Mouse (Mus musculus): ENCODE data around the gene Irf2bp2. TPM values are rescaled to one million over a fixed set of nuclear protein-coding genes. Genes with fewer than 3 reads are reported as not detected.

Gene Irf2bp2
- polyA plus RNA-seq, 1 experiment from 2014 or later = 11.1 TPM

DNA sequence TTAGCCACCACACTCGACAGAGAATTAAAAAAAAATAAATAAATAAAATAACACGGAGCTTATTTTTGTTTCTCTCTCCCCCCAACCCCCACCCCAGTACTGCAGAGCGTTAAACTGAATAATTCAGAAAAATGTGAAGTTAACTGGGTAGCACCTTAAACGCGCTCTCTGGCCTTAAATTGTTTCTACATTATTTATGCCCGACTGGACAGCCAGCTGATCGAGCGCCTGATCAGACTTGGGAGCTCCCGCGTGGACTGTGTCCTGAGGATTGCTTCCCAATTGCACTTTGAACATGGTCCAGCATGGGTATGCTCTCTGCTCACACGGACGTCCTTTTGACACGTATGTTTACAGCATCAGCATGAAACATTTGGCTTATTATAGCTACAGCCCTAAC lies 10.3 kb downstream of the Irf2bp2 start:
- ATAC-seq (replicated peaks) = no peak
- H3K4me1 ChIP-seq = peaks cover 56% of the 10 kb centered on the region
- 1% methylated on average over 13 of the region's 13 CpGs for WGBS
- H3K4me2 ChIP-seq (replicated peaks) = peak overlapping the region; percentile 96
- no peaks in the 10 kb centered on the region for H3K36me3 ChIP-seq
- peak overlapping the region; percentile 50 for H3K4me3 ChIP-seq
- peak overlapping the region; percentile 92 for H3K27ac ChIP-seq (replicated peaks)
- H3K9me3 ChIP-seq = no peaks in the 10 kb centered on the region
- H3K27me3 ChIP-seq = no peaks in the 10 kb centered on the region
- peak overlapping the region; percentile 54 for H3K9ac ChIP-seq (replicated peaks)

DNA sequence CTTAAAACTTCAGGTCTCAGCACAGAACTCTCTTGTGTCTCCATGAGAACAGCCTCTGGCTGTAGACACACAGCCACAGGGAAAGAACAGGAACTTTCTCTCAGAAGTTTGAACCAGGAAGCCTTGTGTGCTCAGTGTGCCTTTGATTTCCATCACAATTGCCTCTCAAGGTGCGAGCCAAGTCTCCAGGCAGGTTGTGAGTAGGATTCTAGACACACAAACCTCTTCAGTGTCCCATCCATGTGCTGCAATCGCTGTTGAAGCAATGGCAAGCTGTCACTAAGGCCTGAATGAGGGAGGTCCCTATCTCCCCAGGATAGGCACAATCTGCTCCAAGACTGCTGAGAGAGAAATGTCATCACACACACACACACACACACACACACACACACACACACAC lies 10.8 kb downstream of the Irf2bp2 start:
- Histone ChIP-seq H3K4me3 (no peak overlapping the region), H3K4me2 (replicated peaks) (peak overlapping the region; percentile 96; the same call in 1 of the 2 replicates), H3K4me1 (peaks cover 51% of the 10 kb centered on the region), H3K9me3 (no peaks in the 10 kb centered on the region), H3K9ac (replicated peaks) (no peak overlapping the region), H3K27ac (replicated peaks) (peak overlapping the region; percentile 92), H3K27me3 (no peaks in the 10 kb centered on the region), H3K36me3 (no peaks in the 10 kb centered on the region)
- 29% methylated on average over 2 of the region's 2 CpGs for WGBS
- ATAC-seq (replicated peaks) = no peak

GRCm38 (mm10) chr8:126582509-126582908 lies 11.3 kb downstream of the Irf2bp2 start:
- H3K36me3 ChIP-seq = no peaks in the 10 kb centered on the region
- no peaks in the 10 kb centered on the region for H3K27me3 ChIP-seq
- H3K9ac ChIP-seq (replicated peaks) = no peak overlapping the region
- no peak overlapping the region for H3K4me3 ChIP-seq
- no peak overlapping the region for H3K27ac ChIP-seq (replicated peaks)
- no peak for ATAC-seq (replicated peaks)
- WGBS = 38% methylated on average over 6 of the region's 6 CpGs
- H3K4me2 ChIP-seq (replicated peaks) = no peak overlapping the region
- H3K4me1 ChIP-seq = peaks cover 46% of the 10 kb centered on the region
- H3K9me3 ChIP-seq = no peaks in the 10 kb centered on the region

DNA sequence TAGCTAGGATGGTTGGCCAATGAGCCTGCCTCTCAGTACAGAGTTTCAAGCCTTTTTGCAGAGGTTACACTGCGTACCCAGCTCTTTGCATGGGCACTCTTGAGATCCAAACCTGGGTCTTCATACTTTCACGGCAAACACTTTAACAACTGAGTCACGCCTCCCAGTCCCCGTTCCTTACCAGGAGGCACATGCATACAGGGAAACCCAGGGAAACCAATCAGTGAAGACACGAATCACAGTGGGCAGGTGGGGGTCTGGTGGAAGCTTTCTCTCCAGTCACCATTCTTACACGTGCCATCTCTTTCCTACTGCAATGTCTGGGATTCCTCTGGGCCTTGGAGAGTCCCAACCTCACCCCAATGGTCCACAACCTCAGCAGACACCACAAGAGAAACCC lies 12.1 kb downstream of the Irf2bp2 start:
- H3K4me3 ChIP-seq = no peak overlapping the region
- peaks cover 38% of the 10 kb centered on the region for H3K4me1 ChIP-seq
- WGBS = 95% methylated on average over 6 of the region's 6 CpGs
- H3K27me3 ChIP-seq = no peaks in the 10 kb centered on the region
- no peak overlapping the region for H3K27ac ChIP-seq (replicated peaks)
- H3K9ac ChIP-seq (replicated peaks) = no peak overlapping the region
- H3K4me2 ChIP-seq (replicated peaks) = no peak overlapping the region
- ATAC-seq (replicated peaks) = no peak
- no peaks in the 10 kb centered on the region for H3K9me3 ChIP-seq
- no peaks in the 10 kb centered on the region for H3K36me3 ChIP-seq

DNA sequence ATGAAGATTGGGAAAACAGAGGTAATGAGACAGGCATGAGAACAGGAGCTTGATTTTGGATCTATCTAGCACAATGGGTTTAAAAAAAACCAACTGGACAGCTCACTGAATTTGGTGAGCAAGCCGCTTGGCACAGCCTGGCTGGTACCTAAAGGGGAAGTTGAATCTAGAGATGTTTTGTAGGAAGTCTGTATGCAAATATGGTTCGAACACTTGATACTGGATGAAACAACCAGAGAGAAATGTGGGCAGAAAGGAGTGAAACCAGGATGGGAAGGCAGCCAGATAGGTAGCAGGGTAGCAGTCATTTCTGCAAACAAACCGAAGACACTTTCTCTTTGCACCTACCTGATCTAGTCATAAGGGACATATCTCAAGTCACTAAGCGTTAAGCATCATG lies 13.0 kb downstream of the Irf2bp2 start:
- Histone ChIP-seq H3K27me3 (no peaks in the 10 kb centered on the region), H3K9me3 (no peaks in the 10 kb centered on the region), H3K4me1 (peaks cover 30% of the 10 kb centered on the region), H3K4me3 (no peak overlapping the region), H3K27ac (replicated peaks) (no peak overlapping the region), H3K36me3 (no peaks in the 10 kb centered on the region), H3K4me2 (replicated peaks) (no peak overlapping the region), H3K9ac (replicated peaks) (no peak overlapping the region)
- over 99% methylated on average over 4 of the region's 4 CpGs for WGBS
- no peak for ATAC-seq (replicated peaks)

DNA sequence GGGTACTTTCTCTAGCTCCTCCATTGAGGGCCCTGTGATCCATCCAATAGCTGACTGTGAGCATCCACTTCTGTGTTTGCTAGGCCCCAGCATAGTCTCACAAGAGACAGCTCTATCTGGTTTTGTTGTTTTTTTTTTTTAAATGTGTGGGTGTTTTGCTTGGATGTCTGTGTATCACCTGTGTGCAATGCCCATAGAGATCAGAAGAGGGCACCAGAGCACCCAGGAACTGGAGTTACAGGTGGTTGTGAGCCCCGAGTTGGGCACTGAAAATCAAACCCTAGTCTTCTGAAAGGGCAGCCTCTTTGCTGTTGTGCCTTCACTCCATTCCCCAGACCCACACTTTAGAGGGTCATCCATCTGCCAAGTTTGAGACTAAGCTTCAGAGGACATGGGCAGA lies 13.7 kb downstream of the Irf2bp2 start:
- Histone ChIP-seq H3K9ac (replicated peaks) (no peak overlapping the region), H3K4me1 (peaks cover 22% of the 10 kb centered on the region), H3K4me2 (replicated peaks) (no peak overlapping the region), H3K27ac (replicated peaks) (no peak overlapping the region), H3K27me3 (no peaks in the 10 kb centered on the region), H3K36me3 (no peaks in the 10 kb centered on the region), H3K4me3 (no peak overlapping the region), H3K9me3 (no peaks in the 10 kb centered on the region)
- WGBS = 86% methylated on average over 1 of the region's 1 CpGs
- no peak for ATAC-seq (replicated peaks)

DNA sequence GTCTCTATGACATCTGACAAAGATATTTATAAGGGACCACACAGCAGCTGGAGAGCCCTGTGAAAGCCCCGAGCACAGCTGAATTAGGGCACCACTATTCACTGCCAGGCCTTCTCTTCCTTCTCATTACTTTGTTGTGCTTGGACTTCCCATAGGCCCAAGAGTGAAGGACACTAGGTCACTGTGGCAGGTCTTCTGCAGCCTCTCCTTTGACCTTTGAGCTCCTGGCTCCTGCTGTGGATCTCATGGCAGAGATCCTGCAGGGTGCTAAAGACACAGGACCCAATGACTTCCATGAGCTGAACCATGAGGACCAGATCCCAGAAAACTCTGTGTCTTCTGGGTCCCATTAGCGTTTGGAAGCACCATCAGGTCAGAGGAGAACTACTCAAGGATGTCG lies 15.1 kb downstream of the Irf2bp2 start:
- 86% methylated on average over 3 of the region's 3 CpGs for WGBS

DNA sequence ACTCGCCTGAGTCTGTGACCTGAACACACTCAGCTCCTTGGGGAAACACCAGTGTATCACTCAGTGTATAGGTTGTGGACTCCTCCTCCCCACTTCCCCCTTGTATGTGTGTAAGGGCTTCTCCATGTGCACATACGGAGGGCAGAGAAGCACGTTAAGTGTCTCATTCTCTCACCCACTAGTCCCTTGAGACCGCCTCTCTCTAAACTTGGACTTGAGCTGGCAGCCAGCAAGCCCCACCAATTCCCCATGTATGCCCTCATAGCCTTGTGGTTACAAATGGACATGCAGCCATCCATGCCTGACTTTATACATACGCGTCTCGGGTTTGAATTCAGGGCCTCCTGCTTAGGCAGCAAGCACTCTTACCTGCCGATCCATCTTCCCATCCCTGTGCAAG lies 16.9 kb downstream of the Irf2bp2 start:
- WGBS = 91% methylated on average over 8 of the region's 8 CpGs
- Histone ChIP-seq H3K4me3 (no peak overlapping the region), H3K4me2 (replicated peaks) (no peak overlapping the region), H3K4me1 (no peaks in the 10 kb centered on the region), H3K27me3 (no peaks in the 10 kb centered on the region), H3K9ac (replicated peaks) (no peak overlapping the region), H3K9me3 (no peaks in the 10 kb centered on the region), H3K36me3 (no peaks in the 10 kb centered on the region), H3K27ac (replicated peaks) (no peak overlapping the region)
- no peak for ATAC-seq (replicated peaks)

More for the DNA sequence above, 15.1 kb downstream of the Irf2bp2 start:
- no peak overlapping the region for H3K4me2 ChIP-seq (replicated peaks)
- no peaks in the 10 kb centered on the region for H3K36me3 ChIP-seq
- no peaks in the 10 kb centered on the region for H3K9me3 ChIP-seq
- H3K9ac ChIP-seq (replicated peaks) = no peak overlapping the region
- H3K4me1 ChIP-seq = peaks cover 8% of the 10 kb centered on the region
- no peak for ATAC-seq (replicated peaks)
- H3K27me3 ChIP-seq = no peaks in the 10 kb centered on the region
- H3K4me3 ChIP-seq = no peak overlapping the region
- no peak overlapping the region for H3K27ac ChIP-seq (replicated peaks)

GRCm38 (mm10) chr8:126576086-126576485 lies 17.7 kb downstream of the Irf2bp2 start:
- ATAC-seq (replicated peaks) = no peak
- H3K4me3 ChIP-seq = no peak overlapping the region

GRCm38 (mm10) chr8:126574882-126575637 lies 18.7 kb downstream of the Irf2bp2 start:
- WGBS = 86% methylated on average over 16 of the region's 16 CpGs
- no peaks in the 10 kb centered on the region for H3K27me3 ChIP-seq

More at GRCm38 (mm10) chr8:126576086-126576485, 17.7 kb downstream of the Irf2bp2 start:
- Histone ChIP-seq H3K4me2 (replicated peaks) (no peak overlapping the region), H3K9me3 (no peaks in the 10 kb centered on the region), H3K27ac (replicated peaks) (no peak overlapping the region), H3K27me3 (no peaks in the 10 kb centered on the region), H3K4me1 (no peaks in the 10 kb centered on the region), H3K9ac (replicated peaks) (no peak overlapping the region), H3K36me3 (no peaks in the 10 kb centered on the region)

DNA sequence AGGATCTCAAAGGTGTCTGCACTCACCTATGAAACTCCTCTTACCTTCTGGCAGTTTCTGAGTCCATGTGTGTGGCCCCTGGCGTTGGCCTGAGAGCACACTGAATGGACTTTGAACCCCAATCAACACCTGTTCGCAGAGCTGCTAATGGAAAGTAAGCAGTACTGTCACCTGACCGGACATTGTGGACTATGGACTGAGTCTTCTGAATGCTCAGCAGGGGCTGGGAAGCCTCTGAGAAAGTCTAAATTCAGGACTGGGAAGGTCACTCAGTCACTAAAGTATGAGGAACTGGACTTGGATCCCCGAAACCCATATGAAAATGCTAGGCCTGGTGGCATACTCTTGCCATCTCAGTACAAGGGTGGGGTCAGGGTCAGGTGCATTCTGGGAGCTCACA lies 19.9 kb downstream of the Irf2bp2 start:
- ATAC-seq (replicated peaks) = no peak
- H3K9me3 ChIP-seq = no peaks in the 10 kb centered on the region
- no peak overlapping the region for H3K4me2 ChIP-seq (replicated peaks)
- 88% methylated on average over 4 of the region's 4 CpGs for WGBS
- H3K4me3 ChIP-seq = no peak overlapping the region
- H3K27ac ChIP-seq (replicated peaks) = no peak overlapping the region
- no peaks in the 10 kb centered on the region for H3K27me3 ChIP-seq
- peaks cover 5% of the 10 kb centered on the region; the same call in 1 of the 2 replicates for H3K4me1 ChIP-seq
- H3K9ac ChIP-seq (replicated peaks) = no peak overlapping the region
- no peaks in the 10 kb centered on the region for H3K36me3 ChIP-seq

More at GRCm38 (mm10) chr8:126574882-126575637, 18.7 kb downstream of the Irf2bp2 start:
- Histone ChIP-seq H3K36me3 (no peaks in the 10 kb centered on the region), H3K4me1 (peaks cover 3% of the 10 kb centered on the region; the same call in 1 of the 2 replicates), H3K4me3 (no peak overlapping the region), H3K9ac (replicated peaks) (no peak overlapping the region), H3K9me3 (no peaks in the 10 kb centered on the region), H3K27ac (replicated peaks) (no peak overlapping the region), H3K4me2 (replicated peaks) (no peak overlapping the region)
- ATAC-seq (replicated peaks) = no peak

DNA sequence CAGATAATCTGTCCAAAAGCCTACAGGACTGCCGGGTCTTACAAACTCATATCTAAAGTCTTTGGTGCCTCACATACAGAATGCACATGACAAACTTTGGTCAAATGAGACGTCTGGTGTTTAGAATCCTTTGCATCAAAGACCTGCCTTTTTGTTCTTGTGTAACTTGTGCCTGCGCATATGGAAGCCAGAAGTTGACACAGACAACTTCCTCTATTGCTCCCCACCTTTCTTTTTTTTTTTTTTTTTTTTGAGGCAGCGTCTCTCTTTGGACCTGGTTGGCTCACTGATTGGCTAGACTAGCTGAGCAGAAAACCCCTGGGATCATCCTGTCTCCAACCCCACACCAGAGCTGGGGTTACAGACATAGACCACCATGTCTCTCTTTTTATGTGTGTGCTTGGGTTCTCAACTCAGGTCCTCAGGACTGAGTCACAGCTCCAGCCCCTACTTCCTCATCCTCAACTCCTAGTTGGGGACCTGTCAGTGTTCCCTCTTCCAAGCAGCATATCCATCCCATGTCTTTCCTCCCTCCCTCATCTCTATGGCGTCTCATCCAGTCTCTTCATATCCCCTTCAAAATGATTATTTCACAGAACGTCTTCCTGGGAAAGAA lies 20.6 kb downstream of the Irf2bp2 start:
- no peak overlapping the region for H3K4me2 ChIP-seq (replicated peaks)
- no peaks in the 10 kb centered on the region for H3K36me3 ChIP-seq
- H3K4me3 ChIP-seq = no peak overlapping the region
- H3K4me1 ChIP-seq = peaks cover 5% of the 10 kb centered on the region; the same call in 1 of the 2 replicates
- H3K27me3 ChIP-seq = no peaks in the 10 kb centered on the region
- H3K9me3 ChIP-seq = no peaks in the 10 kb centered on the region
- H3K9ac ChIP-seq (replicated peaks) = no peak overlapping the region
- no peak overlapping the region for H3K27ac ChIP-seq (replicated peaks)
- ATAC-seq (replicated peaks) = no peak
- WGBS = 89% methylated on average over 6 of the region's 6 CpGs
